Mouse (Mus musculus): ENCODE measurements at regions not wholly inside any gene's neighbourhood (a gene's known extent, or its start where the extent isn't known, plus 50 kb on each side); places are given as distances from the start of the nearest gene placed in this dataset.
A peak's percentile ranks its signal among the peaks of the same experiment; 100 is the strongest.

- no peak for ATAC-seq (ENCODE audit: insufficient number of reproducible peaks, low FRiP score, low TSS enrichment)
Measured at GRCm38 (mm10) chr5:106207706-106208105, 250.3 kb downstream of the Barhl2 start.

- ATAC-seq (ENCODE audit: insufficient number of reproducible peaks, low FRiP score, low TSS enrichment), result no peak
Measured at GRCm38 (mm10) chr5:106205724-106206123, 252.2 kb downstream of the Barhl2 start.

- no peak for ATAC-seq (ENCODE audit: insufficient number of reproducible peaks, low FRiP score, low TSS enrichment)
Measured at GRCm38 (mm10) chr5:106200631-106201030, 257.3 kb downstream of the Barhl2 start.

GRCm38 (mm10) chr5:106199061-106199460 is 258.9 kb downstream of the Barhl2 start:
- ATAC-seq (ENCODE audit: insufficient number of reproducible peaks, low FRiP score, low TSS enrichment), result no peak

- ATAC-seq (ENCODE audit: insufficient number of reproducible peaks, low FRiP score, low TSS enrichment), result no peak
Measured at GRCm38 (mm10) chr5:106191141-106191540, 266.8 kb downstream of the Barhl2 start.

- no peak for ATAC-seq (ENCODE audit: insufficient number of reproducible peaks, low FRiP score, low TSS enrichment)
Measured at GRCm38 (mm10) chr5:106181726-106182125, 276.2 kb downstream of the Barhl2 start.

GRCm38 (mm10) chr5:106172162-106172561 is 285.8 kb downstream of the Barhl2 start:
- no peak for ATAC-seq (ENCODE audit: insufficient number of reproducible peaks, low FRiP score, low TSS enrichment)

- no peak for ATAC-seq (ENCODE audit: insufficient number of reproducible peaks, low FRiP score, low TSS enrichment)
Measured at GRCm38 (mm10) chr5:106170405-106170804, 287.6 kb downstream of the Barhl2 start.

GRCm38 (mm10) chr5:106167556-106167955 is 290.4 kb downstream of the Barhl2 start:
- no peak for ATAC-seq (ENCODE audit: insufficient number of reproducible peaks, low FRiP score, low TSS enrichment)

- ATAC-seq (ENCODE audit: insufficient number of reproducible peaks, low FRiP score, low TSS enrichment), result no peak
Measured at GRCm38 (mm10) chr5:106166266-106166665, 289.9 kb downstream of the Zfp326 start.

GRCm38 (mm10) chr5:106164190-106164589 is 287.8 kb downstream of the Zfp326 start:
- no peak for ATAC-seq (ENCODE audit: insufficient number of reproducible peaks, low FRiP score, low TSS enrichment)

- ATAC-seq (ENCODE audit: insufficient number of reproducible peaks, low FRiP score, low TSS enrichment), result no peak
Measured at GRCm38 (mm10) chr5:106162981-106163653, 286.8 kb downstream of the Zfp326 start.

GRCm38 (mm10) chr5:106139109-106139508 is 262.7 kb downstream of the Zfp326 start:
- no peak for ATAC-seq (ENCODE audit: insufficient number of reproducible peaks, low FRiP score, low TSS enrichment)

GRCm38 (mm10) chr5:106122928-106123327 is 246.6 kb downstream of the Zfp326 start:
- no peak for ATAC-seq (ENCODE audit: insufficient number of reproducible peaks, low FRiP score, low TSS enrichment)

- ATAC-seq (ENCODE audit: insufficient number of reproducible peaks, low FRiP score, low TSS enrichment), result no peak
Measured at GRCm38 (mm10) chr5:106119584-106119983, 243.2 kb downstream of the Zfp326 start.

GRCm38 (mm10) chr5:106113186-106113585 is 236.8 kb downstream of the Zfp326 start:
- no peak for ATAC-seq (ENCODE audit: insufficient number of reproducible peaks, low FRiP score, low TSS enrichment)

- no peak for ATAC-seq (ENCODE audit: insufficient number of reproducible peaks, low FRiP score, low TSS enrichment)
Measured at GRCm38 (mm10) chr5:106108474-106108971, 232.2 kb downstream of the Zfp326 start.

- no peak for ATAC-seq (ENCODE audit: insufficient number of reproducible peaks, low FRiP score, low TSS enrichment)
Measured at GRCm38 (mm10) chr5:106102255-106102654, 225.9 kb downstream of the Zfp326 start.

GRCm38 (mm10) chr5:106098887-106099286 is 222.5 kb downstream of the Zfp326 start:
- ATAC-seq (ENCODE audit: insufficient number of reproducible peaks, low FRiP score, low TSS enrichment), result no peak

GRCm38 (mm10) chr5:106089332-106089731 is 213.0 kb downstream of the Zfp326 start:
- ATAC-seq (ENCODE audit: insufficient number of reproducible peaks, low FRiP score, low TSS enrichment), result peak; percentile 81

GRCm38 (mm10) chr5:106088478-106089185 is 212.3 kb downstream of the Zfp326 start:
- no peak for ATAC-seq (ENCODE audit: insufficient number of reproducible peaks, low FRiP score, low TSS enrichment)

GRCm38 (mm10) chr5:106083786-106084185 is 207.4 kb downstream of the Zfp326 start:
- no peak for ATAC-seq (ENCODE audit: insufficient number of reproducible peaks, low FRiP score, low TSS enrichment)

Data from cerebellum, adult (tissue).